Mouse (Mus musculus): ENCODE measurements around the gene Pln. TPM values are rescaled to one million over a fixed set of nuclear protein-coding genes. Genes with fewer than 3 reads are reported as not detected.

Pln gene
- polyA plus RNA-seq, 1 experiment from 2014 or later, result 0.78 TPM

GRCm38 (mm10) chr10:53342166-53342728 lies 4.8 kb downstream of the Pln start:
- Histone ChIP-seq H3K4me1 (replicated peaks; ENCODE audit: insufficient read depth, low read length) (no peaks in the 10 kb centered on the region), H3K4me3 (replicated peaks; ENCODE audit: low read depth, low read length) (no peak overlapping the region), H3K27ac (no peak overlapping the region), H3K9me3 (replicated peaks; ENCODE audit: low read length) (no peaks in the 10 kb centered on the region), H3K36me3 (ENCODE audit: insufficient read depth, low read length) (no peaks in the 10 kb centered on the region), H3K4me2 (ENCODE audit: low read length) (no peak overlapping the region), H3K9ac (ENCODE audit: low read depth, low read length) (no peak overlapping the region), H3K27me3 (ENCODE audit: insufficient read depth, low read length) (no peaks in the 10 kb centered on the region)
- WGBS, result 91% methylated on average over 9 of the region's 9 CpGs
- ATAC-seq (replicated peaks; ENCODE audit: low FRiP score, low read depth), result no peak
- DNase-seq (ENCODE audit: low spot score), result no peak
- no peak for TF ChIP-seq CTCF (IDR thresholded peaks at IDR 0.05; ENCODE audit: low read depth)

- H3K27me3 ChIP-seq (ENCODE audit: insufficient read depth, low read length), result no peaks in the 10 kb centered on the region
- no peak for ATAC-seq (replicated peaks; ENCODE audit: low FRiP score, low read depth)
- H3K4me1 ChIP-seq (replicated peaks; ENCODE audit: insufficient read depth, low read length), result no peaks in the 10 kb centered on the region
- H3K4me3 ChIP-seq (replicated peaks; ENCODE audit: low read depth, low read length), result no peak overlapping the region
- DNase-seq (ENCODE audit: low spot score), result no peak
- H3K4me2 ChIP-seq (ENCODE audit: low read length), result no peak overlapping the region
- H3K9me3 ChIP-seq (replicated peaks; ENCODE audit: low read length), result no peaks in the 10 kb centered on the region
- H3K27ac ChIP-seq, result no peak overlapping the region
- no peaks in the 10 kb centered on the region for H3K36me3 ChIP-seq (ENCODE audit: insufficient read depth, low read length)
- no peak for TF ChIP-seq CTCF (IDR thresholded peaks at IDR 0.05; ENCODE audit: low read depth)
- 26% methylated on average over 6 of the region's 6 CpGs for WGBS
- no peak overlapping the region for H3K9ac ChIP-seq (ENCODE audit: low read depth, low read length)
These were observed 5.9 kb downstream of the Pln start for GRCm38 (mm10) chr10:53343384-53343783.

GRCm38 (mm10) chr10:53343865-53344264 lies 6.4 kb downstream of the Pln start:
- Histone ChIP-seq H3K9me3 (replicated peaks; ENCODE audit: low read length) (no peaks in the 10 kb centered on the region), H3K36me3 (ENCODE audit: insufficient read depth, low read length) (no peaks in the 10 kb centered on the region), H3K4me1 (replicated peaks; ENCODE audit: insufficient read depth, low read length) (no peaks in the 10 kb centered on the region), H3K4me2 (ENCODE audit: low read length) (no peak overlapping the region), H3K9ac (ENCODE audit: low read depth, low read length) (no peak overlapping the region), H3K4me3 (replicated peaks; ENCODE audit: low read depth, low read length) (no peak overlapping the region), H3K27ac (no peak overlapping the region), H3K27me3 (ENCODE audit: insufficient read depth, low read length) (no peaks in the 10 kb centered on the region)
- no peak for DNase-seq (ENCODE audit: low spot score)
- no peak for TF ChIP-seq CTCF (IDR thresholded peaks at IDR 0.05; ENCODE audit: low read depth)
- 61% methylated on average over 10 of the region's 10 CpGs for WGBS
- ATAC-seq (replicated peaks; ENCODE audit: low FRiP score, low read depth), result no peak

- H3K9ac ChIP-seq (ENCODE audit: low read depth, low read length), result no peak overlapping the region
- TF ChIP-seq CTCF (IDR thresholded peaks at IDR 0.05; ENCODE audit: low read depth), result no peak
- no peak overlapping the region for H3K4me3 ChIP-seq (replicated peaks; ENCODE audit: low read depth, low read length)
- no peaks in the 10 kb centered on the region for H3K27me3 ChIP-seq (ENCODE audit: insufficient read depth, low read length)
- no peaks in the 10 kb centered on the region for H3K9me3 ChIP-seq (replicated peaks; ENCODE audit: low read length)
- ATAC-seq (replicated peaks; ENCODE audit: low FRiP score, low read depth), result no peak
- H3K4me1 ChIP-seq (replicated peaks; ENCODE audit: insufficient read depth, low read length), result no peaks in the 10 kb centered on the region
- H3K27ac ChIP-seq, result no peak overlapping the region
- DNase-seq (ENCODE audit: low spot score), result no peak
- no peaks in the 10 kb centered on the region for H3K36me3 ChIP-seq (ENCODE audit: insufficient read depth, low read length)
- H3K4me2 ChIP-seq (ENCODE audit: low read length), result no peak overlapping the region
- WGBS, result 88% methylated on average over 4 of the region's 4 CpGs
These were observed 8.0 kb downstream of the Pln start for GRCm38 (mm10) chr10:53345508-53345907.

- Histone ChIP-seq H3K27me3 (ENCODE audit: insufficient read depth, low read length) (no peaks in the 10 kb centered on the region), H3K9me3 (replicated peaks; ENCODE audit: low read length) (no peaks in the 10 kb centered on the region), H3K4me1 (replicated peaks; ENCODE audit: insufficient read depth, low read length) (no peaks in the 10 kb centered on the region), H3K9ac (ENCODE audit: low read depth, low read length) (no peak overlapping the region), H3K36me3 (ENCODE audit: insufficient read depth, low read length) (no peaks in the 10 kb centered on the region), H3K27ac (no peak overlapping the region), H3K4me2 (ENCODE audit: low read length) (no peak overlapping the region), H3K4me3 (replicated peaks; ENCODE audit: low read depth, low read length) (no peak overlapping the region)
- peak; percentile 86 for TF ChIP-seq CTCF (IDR thresholded peaks at IDR 0.05; ENCODE audit: low read depth)
- WGBS, result 57% methylated on average over 3 of the region's 3 CpGs
- no peak for ATAC-seq (replicated peaks; ENCODE audit: low FRiP score, low read depth)
- peak; percentile 72 for DNase-seq (ENCODE audit: low spot score)
These were observed 9.0 kb downstream of the Pln start for GRCm38 (mm10) chr10:53346506-53346905.

- no peak overlapping the region for H3K9ac ChIP-seq (ENCODE audit: low read depth, low read length)
- 88% methylated on average over 5 of the region's 5 CpGs for WGBS
- H3K4me3 ChIP-seq (replicated peaks; ENCODE audit: low read depth, low read length), result no peak overlapping the region
- no peaks in the 10 kb centered on the region for H3K9me3 ChIP-seq (replicated peaks; ENCODE audit: low read length)
- no peak; the same call in 1 of the 2 replicates for TF ChIP-seq CTCF (IDR thresholded peaks at IDR 0.05; ENCODE audit: low read depth)
- H3K36me3 ChIP-seq (ENCODE audit: insufficient read depth, low read length), result no peaks in the 10 kb centered on the region
- no peak overlapping the region for H3K4me2 ChIP-seq (ENCODE audit: low read length)
- DNase-seq (ENCODE audit: low spot score), result no peak
- peak; percentile 35; the same call in 1 of the 2 replicates for ATAC-seq (replicated peaks; ENCODE audit: low FRiP score, low read depth)
- no peak overlapping the region for H3K27ac ChIP-seq
- no peaks in the 10 kb centered on the region for H3K27me3 ChIP-seq (ENCODE audit: insufficient read depth, low read length)
- H3K4me1 ChIP-seq (replicated peaks; ENCODE audit: insufficient read depth, low read length), result no peaks in the 10 kb centered on the region
These were observed 9.4 kb downstream of the Pln start for GRCm38 (mm10) chr10:53346916-53347315.
